Mouse (Mus musculus): ENCODE measurements at regions not wholly inside any gene's neighbourhood (a gene's known extent, or its start where the extent isn't known, plus 50 kb on each side); places are given as distances from the start of the nearest gene placed in this dataset.

DNA sequence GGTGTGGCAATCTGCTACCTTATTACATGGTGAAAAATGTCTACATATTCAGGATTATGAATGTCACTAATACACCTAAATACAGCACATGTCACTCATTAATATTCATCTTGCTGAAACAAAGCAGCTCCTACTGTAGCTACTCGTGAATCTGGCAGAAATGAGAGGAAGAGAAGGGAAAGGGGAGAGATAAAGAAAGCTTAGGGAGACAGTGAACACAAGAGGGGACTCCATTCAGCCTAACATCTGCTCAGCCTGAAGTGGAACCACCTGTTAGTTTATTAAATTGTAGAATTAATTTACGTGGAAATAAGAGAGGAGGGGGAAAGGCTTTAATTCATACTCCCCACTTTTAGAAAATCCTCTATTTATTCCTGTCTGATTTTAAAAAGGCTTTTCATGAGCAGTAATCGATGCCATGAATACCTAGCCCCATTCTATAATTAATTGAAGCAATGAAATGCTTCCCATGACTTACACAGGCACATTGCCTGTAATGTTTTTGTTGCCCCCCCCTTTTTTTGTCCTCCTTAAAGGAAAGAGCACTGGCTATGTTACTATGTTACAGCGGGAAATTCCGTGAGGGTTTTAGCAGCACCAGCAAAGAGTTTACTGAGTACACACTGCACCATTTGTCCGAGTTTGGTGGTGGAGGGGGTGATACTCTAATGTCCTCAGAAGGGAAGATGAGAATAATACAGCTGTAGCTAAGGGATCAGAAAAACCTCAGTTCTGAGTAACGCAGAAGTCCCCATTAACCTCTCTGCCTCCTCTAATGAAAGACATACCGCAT is 319.2 kb upstream of the Rsrc1 start:
- ChIA-PET POLR2A (no interaction called here), CTCF (no interaction called here)
- no peak for DNase-seq (ENCODE audit: low read depth, low spot score)
- TF ChIP-seq CTCF (IDR thresholded peaks at IDR 0.05): no peak
- no peaks in the 10 kb centered on the region for H3K27me3 ChIP-seq
- in situ Hi-C loops (cut with MboI; ENCODE audit: low pct_unique_long_range_greater_than_20kb): no loop called here
- ATAC-seq: no peak

DNA sequence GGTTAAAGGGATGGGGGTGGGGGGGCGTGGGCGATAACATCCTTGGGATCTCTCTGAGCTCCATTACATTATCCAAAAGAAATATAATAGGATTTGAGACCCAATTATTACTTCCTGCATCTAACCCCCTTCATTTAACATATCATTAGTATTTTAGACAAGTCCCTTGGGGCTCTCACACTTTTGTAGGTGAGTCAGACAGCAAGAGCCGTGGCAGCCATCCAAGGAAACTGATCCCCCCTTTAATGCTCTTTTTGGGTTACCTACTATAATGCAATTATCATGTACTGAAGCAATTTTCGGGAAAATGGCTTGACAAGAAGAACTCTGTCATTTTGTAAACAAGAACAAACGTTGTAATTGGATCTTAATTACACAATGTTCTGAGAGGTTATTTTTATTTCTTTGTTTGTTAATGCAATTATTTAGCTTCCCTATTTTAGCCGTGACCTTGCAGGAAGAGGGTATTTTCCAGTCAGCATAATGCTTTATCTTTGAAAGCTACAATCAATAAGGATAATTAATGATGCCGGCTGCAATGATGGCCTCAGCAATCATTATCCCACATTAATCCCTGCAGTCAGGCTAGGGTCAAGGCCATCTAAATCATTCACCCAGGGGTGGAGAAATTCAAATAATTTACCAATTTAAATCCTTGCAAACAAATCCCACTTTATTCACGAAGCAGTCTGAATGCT is 297.5 kb upstream of the Rsrc1 start:
- CTCF ChIA-PET: interaction anchor here (1.0 kb wide), 1 partner anchor 16 kb away, joined by 4 read pairs; no protein-coding TSS in a partner anchor
- DNase-seq (ENCODE audit: low read depth, low spot score) (no peak), ATAC-seq (no peak)
- TF ChIP-seq CTCF (IDR thresholded peaks at IDR 0.05): no peak
- POLR2A ChIA-PET: interaction anchor here (0.6 to 0.9 kb wide), 3 partner anchors 13 to 561 kb away, joined by 3 to 5 read pairs (median 5); no protein-coding TSS in a partner anchor
- no peaks in the 10 kb centered on the region for H3K27me3 ChIP-seq
- in situ Hi-C loops (cut with MboI; ENCODE audit: low pct_unique_long_range_greater_than_20kb): no loop called here

DNA sequence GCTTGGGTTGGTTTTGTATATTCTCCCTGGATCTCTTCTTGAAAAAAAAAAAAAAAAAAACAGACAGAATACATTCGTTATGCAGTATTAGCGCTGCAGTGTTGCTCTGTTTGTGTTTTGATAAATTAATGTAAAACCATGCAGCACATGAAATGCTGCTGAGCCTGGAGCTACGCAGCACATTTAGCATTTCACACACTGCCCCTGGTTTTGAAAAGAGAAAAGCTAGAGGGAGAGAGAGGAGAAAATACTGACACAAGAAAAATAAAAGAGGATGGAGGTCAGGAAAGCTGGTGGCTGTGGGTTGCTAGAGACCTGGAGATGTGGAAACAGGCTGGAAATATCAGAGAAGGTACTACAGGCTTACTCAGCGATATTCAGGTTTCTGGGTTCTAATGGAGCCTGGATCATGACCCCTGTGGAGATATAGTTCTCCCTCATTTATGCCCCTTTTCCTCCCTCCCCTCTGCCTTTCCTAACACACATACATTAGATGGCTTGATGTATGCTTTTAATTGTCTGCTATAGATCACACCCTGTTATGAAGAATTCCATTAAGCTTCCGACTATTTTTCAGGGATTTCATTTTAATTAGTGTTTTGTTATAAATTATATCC is 296.8 kb upstream of the Rsrc1 start:
- in situ Hi-C loops (cut with MboI; ENCODE audit: low pct_unique_long_range_greater_than_20kb): no loop called here
- no peak for TF ChIP-seq CTCF (IDR thresholded peaks at IDR 0.05)
- ChIA-PET CTCF (no interaction called here), POLR2A (interaction anchor here (0.6 to 0.9 kb wide), 4 partner anchors 12 to 1509 kb away, joined by 3 to 5 read pairs (median 5); no protein-coding TSS in a partner anchor)
- no peak for DNase-seq (ENCODE audit: low read depth, low spot score)
- ATAC-seq: no peak
- no peaks in the 10 kb centered on the region for H3K27me3 ChIP-seq

DNA sequence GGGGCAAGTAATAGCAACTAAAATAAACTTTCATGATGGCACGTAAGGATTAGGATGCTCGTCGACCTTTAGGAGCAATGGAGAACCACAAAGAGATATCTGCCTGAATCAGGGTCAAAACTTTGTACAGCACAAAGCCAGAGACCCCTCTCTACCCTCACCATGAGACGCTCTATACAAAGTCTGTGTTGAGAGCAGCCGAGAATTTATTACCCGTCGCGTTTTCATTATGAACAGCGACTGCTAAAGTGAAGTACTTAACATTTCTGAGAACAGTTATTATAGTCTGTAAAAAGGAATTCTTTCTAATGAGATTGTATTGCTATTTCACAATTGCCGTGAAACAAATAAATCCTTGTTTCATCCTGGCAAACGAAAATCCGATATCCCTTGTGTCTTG is 296.1 kb upstream of the Rsrc1 start:
- in situ Hi-C loops (cut with MboI; ENCODE audit: low pct_unique_long_range_greater_than_20kb): no loop called here
- TF ChIP-seq CTCF (IDR thresholded peaks at IDR 0.05): no peak
- ChIA-PET POLR2A (no interaction called here), CTCF (no interaction called here)
- no peak for DNase-seq (ENCODE audit: low read depth, low spot score)
- peaks cover under 1% of the 10 kb centered on the region for H3K27me3 ChIP-seq
- no peak for ATAC-seq

DNA sequence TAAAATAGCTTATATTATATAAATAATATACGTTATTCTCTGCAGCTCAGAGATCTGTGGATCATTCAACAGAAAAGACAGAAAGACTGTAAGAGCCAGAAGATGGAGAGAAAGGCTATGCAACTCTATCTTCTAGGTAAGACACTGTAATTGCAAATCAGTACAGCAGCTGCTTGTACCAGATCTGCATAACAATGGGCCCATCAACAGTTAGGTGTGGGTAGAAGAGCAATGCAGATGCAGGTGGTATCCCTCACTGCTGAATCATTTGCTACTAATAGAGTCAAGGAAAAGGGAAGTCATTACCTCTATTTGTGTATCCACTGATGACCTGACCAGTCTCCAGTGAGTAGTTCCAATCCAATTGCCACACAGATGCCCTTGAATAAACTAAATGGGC is 294.1 kb upstream of the Rsrc1 start:
- no peak for TF ChIP-seq CTCF (IDR thresholded peaks at IDR 0.05)
- in situ Hi-C loops (cut with MboI; ENCODE audit: low pct_unique_long_range_greater_than_20kb): no loop called here
- H3K27me3 ChIP-seq: peaks cover 5% of the 10 kb centered on the region
- DNase-seq (ENCODE audit: low read depth, low spot score) (no peak), ATAC-seq (no peak)
- ChIA-PET POLR2A (no interaction called here), CTCF (interaction anchor here (0.9 to 2.8 kb wide), 4 partner anchors 9 to 31 kb away, joined by 3 to 11 read pairs (median 6); no protein-coding TSS in a partner anchor)

DNA sequence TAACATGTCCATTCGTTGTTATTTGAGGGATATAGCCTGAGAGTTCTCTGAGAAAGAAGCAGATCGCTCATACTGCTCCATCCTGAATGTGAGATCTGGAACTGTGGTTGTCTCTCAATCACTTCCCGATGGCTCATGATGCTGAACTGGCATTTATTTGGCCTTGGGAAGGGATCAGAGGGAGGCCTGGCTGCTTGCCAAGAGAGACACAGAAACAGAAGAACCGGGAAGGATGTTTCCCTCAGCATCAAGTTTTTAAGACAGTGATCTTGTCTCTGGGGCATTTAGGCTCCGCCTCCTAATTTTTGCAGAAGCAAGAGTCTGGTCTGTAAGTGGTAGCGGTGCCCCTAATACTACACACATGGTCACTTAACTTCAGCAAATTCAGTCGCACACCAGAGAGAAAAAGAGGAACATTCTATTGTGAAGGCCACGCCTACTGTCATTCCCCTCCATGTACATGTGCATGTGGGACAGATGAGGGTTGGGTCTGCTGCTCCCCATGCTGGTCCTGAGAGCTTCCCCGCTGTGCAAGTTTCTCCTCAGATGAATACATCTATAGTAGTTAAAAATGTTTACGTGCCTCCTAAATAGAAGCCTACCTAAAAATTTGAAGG is 290.2 kb upstream of the Rsrc1 start:
- CTCF ChIA-PET: no interaction called here
- in situ Hi-C loops (cut with MboI; ENCODE audit: low pct_unique_long_range_greater_than_20kb): no loop called here
- no peak for ATAC-seq
- POLR2A ChIA-PET: no interaction called here
- DNase-seq (ENCODE audit: low read depth, low spot score): no peak
- peaks cover 5% of the 10 kb centered on the region for H3K27me3 ChIP-seq
- TF ChIP-seq CTCF (IDR thresholded peaks at IDR 0.05): no peak

DNA sequence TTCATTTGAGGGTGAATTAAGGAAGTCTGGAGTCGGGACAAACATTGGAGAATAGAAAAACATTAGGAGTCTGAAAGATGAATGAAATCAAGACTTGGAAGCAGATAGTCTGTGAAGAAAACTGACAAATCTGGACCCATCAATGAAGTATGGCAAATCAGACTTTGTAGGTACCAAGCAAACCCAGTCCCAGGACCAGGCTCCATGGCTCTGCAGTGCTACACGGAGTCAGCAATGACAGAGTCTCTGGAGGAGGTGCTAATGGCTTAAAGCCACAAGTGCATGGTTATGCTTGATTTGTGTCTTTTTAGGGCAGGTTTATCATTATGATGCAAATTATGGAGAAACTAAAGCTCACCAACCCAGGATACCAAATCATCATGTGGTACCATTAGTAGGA is 286.1 kb upstream of the Rsrc1 start:
- ChIA-PET CTCF (interaction anchor here (1.2 kb wide), 1 partner anchor 9 kb away, joined by 3 read pairs; no protein-coding TSS in a partner anchor), POLR2A (no interaction called here)
- in situ Hi-C loops (cut with MboI; ENCODE audit: low pct_unique_long_range_greater_than_20kb): no loop called here
- ATAC-seq: no peak
- DNase-seq (ENCODE audit: low read depth, low spot score): no peak
- H3K27me3 ChIP-seq: peaks cover 5% of the 10 kb centered on the region
- no peak for TF ChIP-seq CTCF (IDR thresholded peaks at IDR 0.05)

DNA sequence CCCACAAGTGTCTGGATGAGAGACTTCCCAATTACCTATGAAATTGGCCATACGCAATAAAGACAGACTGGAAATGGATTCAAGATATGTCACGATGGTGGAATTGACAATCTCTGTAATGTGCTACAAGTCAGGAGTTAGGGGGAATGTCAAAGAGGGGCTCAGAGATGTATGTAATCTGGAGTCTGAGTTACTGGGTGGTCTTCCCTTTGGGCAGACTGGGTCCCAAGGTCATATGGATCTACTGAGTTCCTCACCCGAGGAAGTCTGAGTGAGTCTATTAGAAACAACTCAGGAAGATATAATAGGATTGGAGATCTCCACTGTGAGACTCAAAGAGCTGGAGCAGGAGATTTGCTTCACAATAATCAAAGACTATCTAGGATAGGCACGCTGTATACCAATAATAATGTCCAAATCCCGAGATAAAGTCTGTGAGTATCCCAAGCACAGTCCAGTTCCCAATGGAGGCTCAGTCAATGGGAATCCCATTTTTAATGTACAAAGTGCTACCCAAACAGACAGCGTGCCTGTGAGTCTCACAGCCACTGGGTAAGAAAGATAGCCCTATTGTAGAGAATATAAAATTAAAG is 285.4 kb upstream of the Rsrc1 start:
- ChIA-PET POLR2A (interaction anchor here (1.1 kb wide), 1 partner anchor 11 kb away, joined by 5 read pairs; no protein-coding TSS in a partner anchor), CTCF (interaction anchor here (1.2 kb wide), 2 partner anchors 8 to 17 kb away, joined by 3 read pairs; no protein-coding TSS in a partner anchor)
- TF ChIP-seq CTCF (IDR thresholded peaks at IDR 0.05): no peak
- H3K27me3 ChIP-seq: no peaks in the 10 kb centered on the region
- in situ Hi-C loops (cut with MboI; ENCODE audit: low pct_unique_long_range_greater_than_20kb): no loop called here
- DNase-seq (ENCODE audit: low read depth, low spot score) (no peak), ATAC-seq (no peak)

DNA sequence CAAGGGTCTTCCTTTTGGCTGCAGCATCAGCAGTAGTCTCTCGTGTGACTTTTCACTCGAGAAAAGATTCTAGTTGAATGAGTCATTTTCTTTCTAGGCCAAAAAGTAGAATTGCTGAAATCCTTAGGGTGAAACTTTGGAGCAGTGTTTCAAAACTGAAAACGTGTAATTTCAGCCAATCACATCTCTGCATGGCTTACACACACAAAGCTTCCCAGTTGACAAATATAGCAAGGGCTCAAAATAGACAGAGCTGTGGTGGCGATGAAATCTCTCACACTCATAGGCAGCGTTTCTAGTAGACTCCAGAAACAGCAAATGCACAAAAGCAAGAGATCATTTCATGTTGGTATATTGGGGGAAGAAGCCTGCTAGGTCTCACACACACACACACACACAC is 283.1 kb upstream of the Rsrc1 start:
- no peaks in the 10 kb centered on the region for H3K27me3 ChIP-seq
- in situ Hi-C loops (cut with MboI; ENCODE audit: low pct_unique_long_range_greater_than_20kb): no loop called here
- POLR2A ChIA-PET: interaction anchor here (0.6 kb wide), 1 partner anchor 14 kb away, joined by 5 read pairs; no protein-coding TSS in a partner anchor
- ATAC-seq (no peak), DNase-seq (ENCODE audit: low read depth, low spot score) (no peak)
- TF ChIP-seq CTCF (IDR thresholded peaks at IDR 0.05): no peak
- CTCF ChIA-PET: interaction anchor here (0.9 kb wide), 1 partner anchor 9 kb away, joined by 3 read pairs; no protein-coding TSS in a partner anchor

DNA sequence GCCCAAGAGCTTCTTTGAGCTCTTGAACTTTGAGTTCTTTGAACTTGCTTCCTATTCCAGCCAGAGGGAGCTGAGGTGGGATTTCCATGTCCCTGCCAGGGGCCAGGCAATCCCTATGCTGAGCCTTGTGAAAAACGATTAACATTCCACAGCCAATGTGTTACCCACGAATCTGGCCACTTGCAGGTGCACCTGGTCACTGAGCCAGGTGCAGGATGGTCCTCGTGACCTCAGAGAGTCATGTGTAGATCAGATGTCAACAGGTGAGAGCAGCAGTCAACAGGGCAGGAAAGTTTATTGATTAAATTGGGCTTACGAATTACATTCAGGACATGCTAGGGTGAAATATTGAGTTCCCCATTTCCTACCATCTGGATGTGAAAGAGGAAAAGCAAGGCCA is 275.4 kb upstream of the Rsrc1 start:
- TF ChIP-seq CTCF (IDR thresholded peaks at IDR 0.05): no peak
- ChIA-PET CTCF (no interaction called here), POLR2A (no interaction called here)
- H3K27me3 ChIP-seq: peaks cover 5% of the 10 kb centered on the region
- DNase-seq (ENCODE audit: low read depth, low spot score) (no peak), ATAC-seq (no peak)
- in situ Hi-C loops (cut with MboI; ENCODE audit: low pct_unique_long_range_greater_than_20kb): no loop called here

All from Patski (cell line).